8 mouse cellular contexts compared by ENCODE assay signal in genomic region chr2:97478925-97479298, GRCm38 (mm10).
DNase-seq lines count a peak whose midpoint lies in the region; ATAC-seq and TF ChIP-seq lines count a peak whose summit lies in the region.

No protein-coding gene starts in this region.

- no peak overlapping the region for H3K27ac ChIP-seq in embryonic facial prominence, embryonic 14.5 days (replicated peaks; ENCODE audit: low read depth, low read length)
- H3K27ac ChIP-seq in layer of hippocampus, adult 2 months, result peak overlapping the region; percentile 88
- 0 out of 2 replicates have a peak overlapping the region, but pooled peaks have one; percentile 62 for H3K27ac ChIP-seq in olfactory bulb, adult 2 months (ENCODE audit: insufficient read depth, low read depth, low read length)

- H3K27me3 ChIP-seq in embryonic facial prominence, embryonic 14.5 days (replicated peaks; ENCODE audit: control insufficient read depth, insufficient read depth, low read length), result no peaks in the 10 kb centered on the region

- 53% methylated on average over 4 of the region's 4 CpGs for WGBS in embryonic facial prominence, embryonic 14.5 days
- 37% methylated on average over 4 of the region's 4 CpGs for WGBS in olfactory bulb, adult 2 months

- intact Hi-C loops in heart, postnatal 14 days (cut with DNase I), result no loop called here

- H3K4me1 ChIP-seq in embryonic facial prominence, embryonic 14.5 days (ENCODE audit: control insufficient read depth, insufficient read depth, low read length), result no peaks in the 10 kb centered on the region
- H3K4me1 ChIP-seq in olfactory bulb, adult 2 months (ENCODE audit: control insufficient read depth, insufficient read depth, low read length), result peaks cover 3% of the 10 kb centered on the region; the same call in 1 of the 2 replicates

- H3K9ac ChIP-seq in embryonic facial prominence, embryonic 14.5 days (ENCODE audit: low read depth, low read length), result no peak overlapping the region

- H3K4me2 ChIP-seq in embryonic facial prominence, embryonic 14.5 days (ENCODE audit: low read depth, low read length), result no peak overlapping the region

- H3K36me3 ChIP-seq in embryonic facial prominence, embryonic 14.5 days (ENCODE audit: control insufficient read depth, insufficient read depth, low read length), result no peaks in the 10 kb centered on the region

- no peak overlapping the region for H3K4me3 ChIP-seq in embryonic facial prominence, embryonic 14.5 days (ENCODE audit: low read depth, low read length)
- peak overlapping the region; percentile 54 for H3K4me3 ChIP-seq in layer of hippocampus, adult 2 months
- H3K4me3 ChIP-seq in olfactory bulb, adult 2 months (ENCODE audit: insufficient read depth, low read depth, low read length), result no peak overlapping the region

- no peak for TF ChIP-seq CTCF in layer of hippocampus, adult 2 months (conservative IDR thresholded peaks at IDR 0.05)
- TF ChIP-seq CTCF in olfactory bulb, adult 2 months (IDR thresholded peaks at IDR 0.05; ENCODE audit: insufficient read depth, low read depth, low read length), result no peak

- peak; percentile 79 for ATAC-seq in embryonic facial prominence, embryonic 14.5 days (ENCODE audit: low read depth)
- no peak for ATAC-seq in inflammation-experienced regulatory T-cells, adult 6 months

- H3K9me3 ChIP-seq in embryonic facial prominence, embryonic 14.5 days (ENCODE audit: control insufficient read depth, low read length), result no peaks in the 10 kb centered on the region

- peak; percentile 26 for DNase-seq in adrenal gland, postnatal 14 days
- DNase-seq in adrenal gland, adult 8-10 months, result no peak
- DNase-seq in embryonic facial prominence, embryonic 14.5 days (ENCODE audit: low spot score), result peak; percentile 45
- peak in 1 of 2 experiments; percentile 43 for DNase-seq in layer of hippocampus, adult 2 months (ENCODE audit: low spot score in 2 of 2)
- no peak for DNase-seq in heart, postnatal 14 days
- no peak for DNase-seq in spleen, postnatal 10 days (ENCODE audit: low spot score in 2 of 2)

- TF ChIP-seq POLR2A in olfactory bulb, adult 2 months (IDR thresholded peaks at IDR 0.05; ENCODE audit: insufficient read depth, low read depth, low read length), result no peak

Comparison
In these comparisons a context has a peak if more than half of its experiments do, and no peak if none do; other contexts are left out.
1. DNase-seq: peak in adrenal gland, postnatal 14 days (single experiment) and embryonic facial prominence, embryonic 14.5 days (single experiment); none in adrenal gland, adult 8-10 months (single experiment), heart, postnatal 14 days (0 of 2) and spleen, postnatal 10 days (0 of 2).